Comparison of ENCODE assay signal across 9 mouse cellular contexts in genomic region chr1:194722329-194722728, GRCm38 (mm10).
DNase-seq lines count a peak whose midpoint lies in the region; ATAC-seq and TF ChIP-seq lines count a peak whose summit lies in the region.
"Had no signal": no experiment of that assay in that cellular context is flagged by ENCODE, and none has a peak within 500 bp of the region (broad histone marks: within the 10 kb centered on the region; RNA-seq: fewer than 3 reads in every experiment).

No protein-coding gene starts in this region.

- ATAC-seq in midbrain, embryonic 15.5 days (replicated peaks), result no peak
- peak; percentile 61; the same call in 1 of the 2 replicates for ATAC-seq in intestine, embryonic 15.5 days
- no peak for ATAC-seq in neural tube, embryonic 13.5 days (ENCODE audit: low read depth)

- no peak overlapping the region for H3K4me3 ChIP-seq in midbrain, embryonic 10.5 days
- H3K4me3 ChIP-seq in midbrain, embryonic 15.5 days, result no peak overlapping the region
- H3K4me3 ChIP-seq in cerebellum, adult 2 months (replicated peaks; ENCODE audit: insufficient read depth, low read depth, low read length), result no peak overlapping the region
- H3K4me3 ChIP-seq in intestine, embryonic 15.5 days (replicated peaks), result no peak overlapping the region
- H3K4me3 ChIP-seq in neural tube, embryonic 13.5 days, result no peak overlapping the region
- H3K4me3 ChIP-seq: lung, embryonic 15.5 days had no signal

- H3K4me1 ChIP-seq in midbrain, embryonic 10.5 days, result peaks cover 27% of the 10 kb centered on the region
- H3K4me1 ChIP-seq in midbrain, embryonic 15.5 days, result peaks cover 24% of the 10 kb centered on the region
- no peaks in the 10 kb centered on the region for H3K4me1 ChIP-seq in cerebellum, adult 2 months (ENCODE audit: control insufficient read depth, insufficient read depth, low read length)
- H3K4me1 ChIP-seq in intestine, embryonic 15.5 days (replicated peaks), result no peaks in the 10 kb centered on the region
- peaks cover 91% of the 10 kb centered on the region for H3K4me1 ChIP-seq in neural tube, embryonic 13.5 days (replicated peaks)
- H3K4me1 ChIP-seq: lung, embryonic 15.5 days had no signal

- H3K27ac ChIP-seq in midbrain, embryonic 10.5 days (replicated peaks), result no peak overlapping the region
- H3K27ac ChIP-seq in midbrain, embryonic 15.5 days, result no peak overlapping the region
- no peak overlapping the region for H3K27ac ChIP-seq in cerebellum, adult 2 months (ENCODE audit: insufficient read depth, low read length)
- H3K27ac ChIP-seq in intestine, embryonic 15.5 days, result no peak overlapping the region
- H3K27ac ChIP-seq in neural tube, embryonic 13.5 days (replicated peaks), result peak overlapping the region; percentile 90
- H3K27ac ChIP-seq: lung, embryonic 15.5 days had no signal

- peak; percentile 58 for DNase-seq in midbrain, embryonic 10.5 days (ENCODE audit: low spot score)
- DNase-seq in cerebellum, adult 2 months, result peak; percentile 68 to 70
- DNase-seq in frontal cortex, postnatal 14 days (ENCODE audit: low spot score in 2 of 2), result peak; percentile 24 to 56
- DNase-seq in left cerebral cortex, postnatal 14 days (ENCODE audit: low spot score in 2 of 2), result peak; percentile 44 to 68
- peak; percentile 43 to 65 for DNase-seq in urinary bladder, postnatal 4 days (ENCODE audit: low spot score in 2 of 2)

- H3K9ac ChIP-seq in midbrain, embryonic 15.5 days, result no peak overlapping the region
- no peak overlapping the region for H3K9ac ChIP-seq in intestine, embryonic 15.5 days
- H3K9ac ChIP-seq in neural tube, embryonic 13.5 days, result no peak overlapping the region
- H3K9ac ChIP-seq: lung, embryonic 15.5 days had no signal

- no peaks in the 10 kb centered on the region for H3K27me3 ChIP-seq in midbrain, embryonic 10.5 days (ENCODE audit: low read depth, poor library complexity, severe bottlenecking)
- no peaks in the 10 kb centered on the region for H3K27me3 ChIP-seq in midbrain, embryonic 15.5 days (replicated peaks)
- no peaks in the 10 kb centered on the region for H3K27me3 ChIP-seq in cerebellum, adult 2 months (ENCODE audit: control insufficient read depth, insufficient read depth, low read length)
- no peaks in the 10 kb centered on the region for H3K27me3 ChIP-seq in intestine, embryonic 15.5 days (replicated peaks)
- no peaks in the 10 kb centered on the region for H3K27me3 ChIP-seq in neural tube, embryonic 13.5 days
- H3K27me3 ChIP-seq: lung, embryonic 15.5 days had no signal

- no peaks in the 10 kb centered on the region for H3K36me3 ChIP-seq in midbrain, embryonic 10.5 days
- H3K36me3 ChIP-seq in midbrain, embryonic 15.5 days (replicated peaks), result no peaks in the 10 kb centered on the region
- H3K36me3 ChIP-seq in intestine, embryonic 15.5 days, result no peaks in the 10 kb centered on the region
- peaks cover 20% of the 10 kb centered on the region for H3K36me3 ChIP-seq in neural tube, embryonic 13.5 days
- H3K36me3 ChIP-seq: lung, embryonic 15.5 days had no signal

- no peak overlapping the region for H3K4me2 ChIP-seq in midbrain, embryonic 15.5 days
- H3K4me2 ChIP-seq in intestine, embryonic 15.5 days (replicated peaks), result no peak overlapping the region
- no peak overlapping the region for H3K4me2 ChIP-seq in neural tube, embryonic 13.5 days
- H3K4me2 ChIP-seq: lung, embryonic 15.5 days had no signal

- TF ChIP-seq CTCF in cerebellum, adult 2 months (IDR thresholded peaks at IDR 0.05; ENCODE audit: borderline replicate concordance, insufficient read depth, low read depth, low read length), result peak; percentile 50; the same call in 1 of the 2 replicates

- 61% methylated on average over 2 of the region's 2 CpGs for WGBS in midbrain, embryonic 10.5 days
- 63% methylated on average over 2 of the region's 2 CpGs for WGBS in midbrain, embryonic 15.5 days
- 81% methylated on average over 2 of the region's 2 CpGs for WGBS in cerebellum, adult 2 months
- WGBS in intestine, embryonic 15.5 days, result 69% methylated on average over 2 of the region's 2 CpGs
- WGBS in neural tube, embryonic 13.5 days, result 48% methylated on average over 2 of the region's 2 CpGs

- H3K9me3 ChIP-seq in midbrain, embryonic 10.5 days (replicated peaks), result no peaks in the 10 kb centered on the region
- H3K9me3 ChIP-seq in midbrain, embryonic 15.5 days, result no peaks in the 10 kb centered on the region
- H3K9me3 ChIP-seq in intestine, embryonic 15.5 days, result no peaks in the 10 kb centered on the region
- no peaks in the 10 kb centered on the region for H3K9me3 ChIP-seq in neural tube, embryonic 13.5 days
- H3K9me3 ChIP-seq: lung, embryonic 15.5 days had no signal

- no peak for TF ChIP-seq POLR2A in cerebellum, adult 2 months (IDR thresholded peaks at IDR 0.05; ENCODE audit: borderline replicate concordance, insufficient read depth, low read length)

- intact Hi-C loops in left cerebral cortex, postnatal 14 days (cut with DNase I), result loop anchor here (5.0 kb wide), 1 partner anchor 100 kb away; no protein-coding TSS in a partner anchor
